Mouse (Mus musculus): ENCODE measurements at regions not wholly inside any gene's neighbourhood (a gene's known extent, or its start where the extent isn't known, plus 50 kb on each side); places are given as distances from the start of the nearest gene placed in this dataset.

DNA sequence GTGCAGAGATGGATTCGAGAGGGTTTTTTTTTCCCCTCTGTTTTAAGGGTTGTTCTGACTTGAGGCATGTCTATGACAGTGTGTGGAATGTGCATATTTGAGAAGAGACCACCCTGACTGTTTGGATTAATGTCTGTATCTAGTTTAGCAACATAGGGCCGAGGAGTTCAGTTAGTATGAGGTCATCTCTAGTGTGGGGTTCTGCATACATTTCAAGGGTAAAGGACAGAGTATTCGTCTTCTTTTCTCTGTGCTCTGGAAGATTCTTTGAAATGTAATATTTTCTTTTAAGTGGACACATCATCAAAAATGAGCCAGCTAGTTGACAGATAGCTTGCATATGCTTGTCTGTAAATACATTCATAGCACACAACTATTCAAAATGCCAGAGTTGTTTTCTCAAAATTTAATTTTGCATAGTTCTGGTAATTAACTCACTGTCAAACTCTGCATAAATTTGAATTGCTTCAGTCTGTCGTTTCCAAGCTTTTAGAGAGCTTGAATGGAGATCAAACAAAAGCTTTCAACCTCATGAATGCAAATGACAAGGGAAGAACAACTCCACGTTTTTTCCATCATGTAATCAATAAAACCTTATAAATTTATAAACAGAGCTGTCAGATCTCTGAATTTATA, 415.5 kb downstream of the Adamts20 start:
- DNase-seq (ENCODE audit: low spot score in 2 of 2): no peak

DNA sequence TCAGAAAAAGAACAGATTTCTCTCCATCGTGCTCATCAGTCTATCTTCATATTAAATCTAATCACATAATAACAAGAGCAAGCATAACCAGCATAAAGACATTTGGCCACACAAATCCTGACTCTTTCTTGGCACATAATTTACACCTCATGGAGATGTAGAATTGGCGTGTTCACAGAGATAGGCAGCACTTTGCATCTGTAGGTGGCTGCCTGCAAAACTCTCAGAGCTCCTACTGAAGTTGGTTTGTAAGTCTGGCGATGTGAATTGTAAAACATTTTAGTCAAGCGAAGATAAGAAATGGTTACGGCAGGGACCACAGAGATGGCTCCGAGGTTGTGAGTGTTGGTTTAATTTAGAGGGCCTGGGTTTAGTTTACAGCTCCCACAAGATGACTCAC, 419.0 kb downstream of the Adamts20 start:
- DNase-seq (ENCODE audit: low spot score in 2 of 2): no peak

DNA sequence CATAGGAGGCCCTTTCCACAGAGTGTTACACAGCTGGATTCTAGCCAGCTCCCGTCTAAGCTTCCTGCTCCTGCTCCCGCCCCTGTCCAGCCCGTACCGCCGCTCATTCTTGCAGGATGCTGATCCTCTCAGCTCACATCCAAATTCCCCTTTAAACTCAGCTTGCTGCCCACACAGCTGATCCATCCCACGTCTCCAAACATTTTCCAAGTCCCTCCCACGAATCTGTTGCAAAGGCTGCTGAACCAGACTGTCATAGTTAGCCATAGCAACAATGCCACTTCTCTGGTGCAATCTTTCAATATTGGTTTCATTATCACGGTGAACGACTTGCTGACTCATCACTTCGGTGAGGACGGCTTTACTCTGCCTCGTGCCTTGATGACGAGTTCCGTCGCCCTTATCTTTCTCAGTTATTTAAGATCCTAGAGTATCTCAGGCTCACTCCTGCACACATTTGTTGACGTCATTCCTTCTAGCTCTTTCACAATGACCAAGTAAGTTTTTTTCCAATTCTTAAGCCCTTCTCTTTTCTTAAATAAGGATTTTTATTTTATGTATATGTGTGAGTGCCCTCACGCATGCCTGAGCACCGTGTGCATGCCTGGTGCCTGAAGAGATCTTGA, 420.0 kb downstream of the Adamts20 start:
- DNase-seq (ENCODE audit: low spot score in 2 of 2): no peak

DNA sequence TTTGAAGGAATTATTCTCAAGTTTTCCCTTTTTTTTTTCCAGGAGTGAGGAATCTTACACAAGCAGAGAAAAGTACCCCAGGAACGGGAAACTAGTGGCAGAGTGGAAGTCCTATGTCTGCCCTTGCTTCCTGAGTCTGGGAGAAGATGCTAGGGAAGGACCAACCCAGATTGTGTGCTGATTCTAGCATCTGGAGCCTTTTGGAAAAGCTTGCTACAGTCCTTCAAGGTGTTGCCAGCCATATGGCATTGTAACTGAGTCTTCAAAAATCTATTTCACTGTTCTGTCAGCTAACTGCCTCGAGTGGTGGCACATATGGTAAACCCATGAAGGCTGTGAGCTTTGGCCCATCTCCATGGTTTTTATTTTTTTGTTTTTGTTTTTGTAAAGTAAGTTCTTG, 432.3 kb downstream of the Adamts20 start:
- no peak for DNase-seq (ENCODE audit: low spot score in 2 of 2)

DNA sequence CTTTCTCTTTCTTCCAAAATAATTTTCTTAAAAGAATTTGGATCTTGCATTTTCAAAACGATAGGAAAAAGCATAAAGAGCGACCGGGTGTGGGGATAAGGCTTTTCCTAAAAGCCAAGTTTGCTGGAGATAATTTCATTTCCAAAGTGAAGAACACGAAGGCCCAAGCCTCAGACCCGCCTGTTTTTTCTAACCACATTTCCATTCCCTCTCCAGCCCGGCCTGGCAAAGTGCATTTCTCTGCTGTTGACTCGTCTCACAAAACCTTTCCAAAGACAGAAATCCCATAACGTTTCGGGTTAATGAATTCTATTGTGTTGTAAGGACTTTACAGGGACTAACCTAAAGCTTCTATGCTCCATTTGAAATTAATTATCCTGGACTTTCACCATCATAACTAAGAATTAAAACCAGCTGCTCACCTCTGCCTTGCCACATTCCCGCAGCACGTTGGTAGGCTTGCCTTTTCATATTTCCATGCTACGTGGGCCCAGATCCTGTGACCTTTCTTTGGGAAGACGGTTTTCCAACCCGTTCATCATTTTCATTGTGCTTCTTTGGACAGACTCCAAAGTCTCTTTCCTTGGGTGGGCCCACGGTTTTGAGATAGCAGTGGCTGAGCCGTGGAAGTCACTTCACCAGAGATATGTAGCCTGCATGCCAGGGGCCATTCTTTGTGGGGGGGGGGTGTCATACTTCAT, 430.5 kb upstream of the Prickle1 start:
- no peak for DNase-seq (ENCODE audit: low spot score in 2 of 2)

DNA sequence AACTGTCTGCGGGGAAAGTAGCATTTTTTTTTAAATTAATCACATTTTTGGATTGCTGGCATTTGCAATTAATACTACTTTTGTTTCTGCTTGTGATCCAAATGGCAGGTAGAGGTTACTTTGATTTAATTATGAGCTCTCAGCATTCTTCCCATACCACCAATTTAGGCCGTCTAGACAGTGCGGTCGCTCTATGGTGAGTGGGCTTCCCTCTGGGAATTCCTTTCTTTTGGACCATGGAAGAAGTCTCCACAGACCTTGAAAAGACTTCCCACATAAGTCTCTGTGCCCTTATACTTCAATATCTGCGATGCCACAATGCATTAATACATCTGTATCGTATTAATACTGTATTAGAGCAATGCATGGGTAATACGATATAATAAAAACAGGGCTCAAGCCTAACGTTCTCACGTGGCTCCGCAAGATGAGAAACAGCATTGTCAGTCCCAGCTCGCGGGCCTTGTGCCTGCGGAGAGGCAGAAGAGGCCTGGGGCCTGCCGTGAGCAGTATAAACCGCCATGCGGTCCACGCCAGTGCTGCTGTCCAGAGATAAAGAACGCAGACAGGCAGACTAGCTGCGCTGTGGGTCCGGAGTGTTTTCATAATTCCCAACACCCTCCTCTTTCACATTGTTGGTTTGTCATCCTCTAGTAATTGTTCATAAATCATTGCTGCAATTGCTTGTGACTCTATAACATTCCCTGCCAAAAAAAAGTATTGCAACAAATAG, 429.7 kb upstream of the Prickle1 start:
- DNase-seq (ENCODE audit: low spot score in 2 of 2): no peak

DNA sequence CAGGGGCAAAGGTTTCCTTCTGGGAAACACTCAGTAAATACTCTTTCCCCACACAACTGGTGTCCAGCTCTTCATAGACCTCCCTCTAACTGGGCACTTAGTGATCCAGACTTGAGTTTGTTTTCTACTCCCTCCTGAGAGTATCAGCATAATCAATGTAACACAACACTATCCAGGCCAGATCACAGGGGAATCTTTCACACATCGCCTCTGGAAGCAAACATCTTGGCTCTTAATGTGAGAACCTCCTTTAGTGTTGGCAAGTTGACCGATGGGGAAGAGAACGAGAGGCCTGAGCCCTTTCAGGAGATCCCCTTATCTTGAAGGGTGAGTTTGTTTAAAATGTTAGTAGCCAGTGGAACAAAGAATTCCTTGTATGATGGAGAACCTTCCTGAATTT, 429.1 kb upstream of the Prickle1 start:
- no peak for DNase-seq (ENCODE audit: low spot score in 2 of 2)

DNA sequence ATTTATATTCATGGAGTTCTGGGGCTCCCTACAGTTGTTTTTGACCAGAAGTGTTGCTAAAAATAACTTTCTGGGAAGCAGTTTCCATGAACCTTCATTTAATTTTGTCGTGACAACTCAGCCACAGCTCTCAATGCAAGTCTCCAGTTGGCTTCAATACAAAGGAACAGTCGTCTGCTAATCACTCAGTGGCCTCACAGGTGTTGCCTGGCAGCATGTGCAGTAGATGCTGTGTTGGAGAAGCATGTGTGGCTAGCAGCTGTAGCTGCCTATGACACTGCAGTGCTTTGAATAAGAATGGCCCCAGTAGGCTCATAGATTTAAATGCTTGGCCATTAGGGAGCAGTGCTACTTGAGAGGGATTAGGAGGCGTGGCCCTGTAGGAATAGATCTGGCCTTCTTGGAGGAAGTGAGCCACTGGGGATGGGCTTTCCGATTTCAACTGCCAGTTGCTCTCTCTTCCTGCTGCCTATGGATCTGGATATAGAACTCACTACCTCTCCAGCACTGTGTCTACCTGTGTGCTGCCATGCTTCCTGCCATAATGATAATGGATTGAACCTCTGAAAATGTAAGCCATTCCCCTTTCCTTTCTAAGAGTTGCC, 428.5 kb upstream of the Prickle1 start:
- no peak for DNase-seq (ENCODE audit: low spot score in 2 of 2)

DNA sequence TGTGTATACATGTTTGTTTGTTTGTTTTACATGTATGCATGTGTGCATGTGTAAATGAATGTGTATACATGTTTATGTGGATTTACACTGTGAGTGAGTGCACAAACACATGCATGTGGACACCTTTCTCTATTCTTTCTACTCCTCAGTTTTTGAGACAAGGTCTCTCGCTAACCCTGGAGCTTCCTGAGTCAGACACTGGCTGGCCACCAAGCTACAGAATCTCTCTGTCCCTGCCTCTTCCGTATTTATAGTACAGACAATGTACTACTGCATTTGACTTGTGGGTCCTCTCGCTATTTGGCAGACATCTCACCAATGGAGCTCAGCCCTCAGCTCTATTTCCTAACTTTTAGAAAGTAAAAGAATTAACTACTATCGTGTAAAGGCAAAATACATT, 427.8 kb upstream of the Prickle1 start:
- DNase-seq (ENCODE audit: low spot score in 2 of 2): no peak

DNA sequence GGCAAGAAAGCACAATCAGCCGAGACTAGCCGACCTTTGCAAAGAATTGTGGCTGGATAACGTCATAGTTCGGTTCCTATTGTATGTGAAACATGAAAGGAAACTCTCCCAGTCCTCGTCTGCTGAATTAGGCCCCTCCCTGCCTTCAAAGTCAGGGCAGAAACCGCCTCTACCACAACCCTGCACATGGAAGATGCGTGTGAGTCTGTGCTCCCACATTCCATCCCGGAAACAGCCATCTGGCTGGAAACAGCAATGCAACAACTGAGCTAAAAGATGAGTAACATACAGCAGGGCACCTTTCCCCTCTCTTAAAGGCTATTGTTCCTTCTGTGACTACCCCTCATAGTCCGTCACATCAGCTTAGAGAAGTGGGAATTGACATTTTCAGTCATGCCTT, 422.1 kb upstream of the Prickle1 start:
- DNase-seq (ENCODE audit: low spot score in 2 of 2): no peak

DNA sequence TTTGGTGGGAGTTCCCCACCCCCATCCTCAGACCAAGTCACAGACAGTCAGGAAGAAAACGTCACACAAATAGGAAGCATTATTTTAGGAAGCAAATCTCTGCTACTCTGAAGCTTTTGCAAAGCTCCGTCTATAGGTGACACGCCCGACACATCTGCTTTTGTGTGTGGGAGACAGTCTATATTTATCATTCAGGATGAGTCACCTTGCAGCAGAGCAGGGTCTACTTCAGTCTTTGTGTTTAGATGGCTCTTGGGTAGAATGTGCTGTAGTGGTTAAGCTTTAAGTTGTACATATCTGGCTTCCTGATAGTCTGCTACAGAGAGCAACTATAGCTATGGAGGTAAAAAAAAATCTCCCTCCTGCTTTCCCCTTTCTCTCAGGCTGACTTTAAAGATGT, 415.8 kb upstream of the Prickle1 start:
- DNase-seq (ENCODE audit: low spot score in 2 of 2): no peak

DNA sequence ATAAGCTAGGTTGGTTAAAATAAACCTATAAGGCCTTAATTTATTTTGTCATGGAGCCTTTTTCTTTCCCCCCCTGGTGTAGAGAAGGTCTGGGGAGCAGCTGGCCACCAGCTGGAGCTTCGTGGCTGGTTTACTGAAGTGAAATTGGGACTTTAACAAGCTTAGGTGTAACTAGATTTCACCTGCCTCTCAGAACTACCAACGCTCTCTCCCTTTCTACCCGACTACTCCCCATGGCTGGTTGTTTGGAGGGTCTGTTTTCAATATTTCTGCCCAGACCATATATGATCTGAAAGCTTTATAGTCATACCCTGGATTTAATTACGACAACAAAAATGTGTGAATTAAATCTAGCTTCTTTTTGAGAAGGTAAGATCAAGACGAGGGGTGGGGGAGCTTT, 410.4 kb upstream of the Prickle1 start:
- no peak for DNase-seq (ENCODE audit: low spot score in 2 of 2)

DNA sequence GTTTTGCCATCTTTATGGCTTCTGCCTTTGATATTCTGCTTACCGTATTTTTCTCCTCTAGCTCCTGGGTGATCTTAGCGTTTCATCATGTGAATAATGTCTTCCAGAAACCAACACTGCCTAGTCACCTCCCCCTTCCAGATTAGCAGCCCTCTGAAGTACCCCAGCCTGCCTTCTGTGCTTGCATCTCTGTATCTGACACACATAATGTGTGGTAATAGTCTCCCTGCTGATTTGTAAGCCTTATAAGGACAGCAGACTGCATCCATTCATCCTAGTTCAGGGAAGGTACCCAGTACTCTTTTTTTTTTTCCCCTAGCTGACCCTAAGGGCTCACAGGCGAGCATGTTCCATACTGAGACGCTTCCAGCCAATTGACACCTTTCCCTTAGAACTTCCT, 409.2 kb upstream of the Prickle1 start:
- no peak for DNase-seq (ENCODE audit: low spot score in 2 of 2)

DNA sequence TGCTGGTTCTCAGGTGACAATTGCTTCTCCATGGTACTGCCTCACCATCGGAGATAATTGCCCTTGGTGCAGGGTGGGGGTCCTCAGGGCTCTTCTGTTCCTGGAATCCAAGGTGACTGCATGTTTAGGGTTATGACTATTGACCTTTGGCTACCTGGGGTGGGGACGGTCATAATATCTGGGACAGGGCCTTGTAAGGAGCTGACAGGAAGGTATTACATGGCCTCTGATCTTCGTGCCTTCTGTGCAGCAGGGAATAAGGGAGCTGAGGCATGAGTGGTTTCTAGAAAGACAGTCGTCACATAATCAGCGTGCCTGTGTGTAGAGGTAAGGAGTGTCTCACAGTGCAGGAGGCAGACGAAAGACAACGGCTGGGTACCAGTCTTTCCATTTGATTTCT, 407.5 kb upstream of the Prickle1 start:
- no peak for DNase-seq (ENCODE audit: low spot score in 2 of 2)

DNA sequence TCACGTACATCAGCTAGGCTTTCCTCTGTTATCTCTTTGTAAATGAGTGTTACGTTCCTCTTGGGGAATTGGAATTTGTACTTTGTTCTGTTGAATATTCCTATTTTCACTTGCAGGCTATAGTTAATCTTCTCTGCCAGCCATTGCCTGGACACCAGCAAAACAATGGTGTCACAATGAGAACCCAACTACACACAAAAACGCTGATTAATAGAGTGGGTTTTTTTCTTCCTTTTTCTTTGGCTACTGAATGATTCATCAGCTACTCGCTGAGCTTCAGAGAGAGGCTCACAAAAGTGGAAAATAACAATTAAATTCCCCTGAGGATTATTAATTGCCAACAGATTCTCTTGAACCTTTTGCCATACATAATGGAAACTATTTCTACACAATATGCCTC, 398.9 kb upstream of the Prickle1 start:
- no peak for DNase-seq (ENCODE audit: low spot score in 2 of 2)

DNA sequence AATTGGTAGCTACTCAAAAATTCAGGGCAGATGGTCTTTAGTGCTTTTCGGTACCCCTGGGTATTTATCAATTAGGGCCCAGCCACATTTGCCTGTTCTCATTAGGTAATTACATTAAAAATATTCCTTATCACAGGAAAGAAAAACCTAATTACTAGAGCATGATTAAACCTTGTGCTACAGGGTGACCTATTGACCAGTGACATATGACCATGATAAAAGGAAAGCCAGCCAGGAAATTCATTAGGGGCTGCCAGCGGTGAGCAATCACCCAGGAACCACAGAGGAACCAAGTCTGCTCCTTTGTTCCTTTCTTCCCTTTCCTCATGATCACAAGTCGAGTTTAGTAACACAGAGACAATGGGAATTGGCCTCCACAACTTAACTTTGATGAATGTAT, 394.4 kb upstream of the Prickle1 start:
- DNase-seq (ENCODE audit: low spot score in 2 of 2): no peak

DNA sequence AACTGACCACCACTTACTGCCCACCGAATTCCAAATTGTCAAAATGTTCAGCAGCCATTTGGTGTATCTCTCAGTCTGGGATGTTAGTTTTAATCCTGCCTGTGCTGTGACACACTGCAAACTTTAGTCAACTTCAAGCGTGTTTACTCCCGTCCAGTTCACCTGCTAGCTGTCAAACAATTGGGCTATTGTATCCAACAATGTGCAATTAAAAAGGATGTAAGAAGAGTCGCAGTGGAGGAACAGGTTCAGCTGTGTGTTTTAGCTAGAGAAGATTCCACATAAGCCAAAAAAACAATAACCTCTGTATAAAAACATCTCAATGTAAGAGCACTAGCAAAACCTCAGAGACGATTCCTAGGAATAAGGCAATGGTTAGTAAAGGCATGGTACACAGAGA, 392.7 kb upstream of the Prickle1 start:
- no peak for DNase-seq (ENCODE audit: low spot score in 2 of 2)

DNA sequence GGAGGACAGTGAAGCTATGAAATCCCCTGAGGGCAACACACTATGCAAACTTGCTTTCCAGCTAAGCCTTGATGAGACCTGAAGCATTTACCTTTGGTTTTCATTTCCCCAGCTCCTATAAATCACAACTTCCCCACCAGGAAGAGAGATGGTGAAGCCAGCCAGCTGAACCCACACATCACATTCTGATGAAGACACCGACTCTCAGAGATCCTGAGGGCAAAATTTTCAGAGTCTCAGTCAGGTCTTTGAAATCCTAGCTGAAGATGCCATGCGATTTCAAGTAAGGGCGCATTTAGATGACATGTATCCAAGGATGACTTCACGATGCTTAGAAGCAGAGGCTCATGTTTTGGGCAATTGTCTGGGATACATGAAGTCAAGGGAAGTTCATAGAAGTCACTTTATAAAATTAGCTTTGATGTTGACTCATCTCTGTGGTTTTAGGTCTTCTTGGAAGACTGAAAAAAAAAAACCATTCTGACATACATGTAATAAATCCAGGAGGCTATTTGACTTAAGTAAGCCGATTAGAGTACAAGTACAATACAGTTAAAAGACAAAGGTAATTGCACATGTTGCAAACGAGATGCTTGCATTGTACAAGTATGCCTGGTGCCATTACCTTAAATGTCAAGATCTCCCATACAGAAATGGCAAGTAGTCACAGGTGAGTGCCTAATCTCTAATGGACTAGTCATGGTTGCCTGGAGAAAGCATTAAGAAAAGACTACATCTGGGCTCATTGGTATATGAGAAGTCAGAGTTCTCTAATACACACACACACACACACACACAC, 391.1 kb upstream of the Prickle1 start:
- no peak for DNase-seq (ENCODE audit: low spot score in 2 of 2)

DNA sequence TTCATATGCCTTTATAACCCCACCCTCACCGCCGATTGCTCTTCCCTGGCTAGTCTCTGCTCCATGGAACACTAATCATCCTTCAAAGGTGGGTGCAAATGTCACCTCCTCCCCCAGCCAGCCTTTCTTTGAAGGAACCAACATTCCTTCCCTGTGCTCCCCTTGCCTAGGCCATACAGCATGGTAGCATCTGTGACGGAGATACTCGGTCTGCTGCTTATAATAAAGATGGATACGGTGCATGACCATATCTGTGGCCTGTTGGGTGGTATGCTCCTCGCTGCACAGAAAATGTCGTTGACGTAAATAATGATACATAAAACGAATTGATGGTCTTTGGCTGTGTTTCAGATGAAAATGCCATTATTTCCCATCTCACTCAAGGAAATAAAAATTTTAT, 386.4 kb upstream of the Prickle1 start:
- no peak for DNase-seq (ENCODE audit: low spot score in 2 of 2)

DNA sequence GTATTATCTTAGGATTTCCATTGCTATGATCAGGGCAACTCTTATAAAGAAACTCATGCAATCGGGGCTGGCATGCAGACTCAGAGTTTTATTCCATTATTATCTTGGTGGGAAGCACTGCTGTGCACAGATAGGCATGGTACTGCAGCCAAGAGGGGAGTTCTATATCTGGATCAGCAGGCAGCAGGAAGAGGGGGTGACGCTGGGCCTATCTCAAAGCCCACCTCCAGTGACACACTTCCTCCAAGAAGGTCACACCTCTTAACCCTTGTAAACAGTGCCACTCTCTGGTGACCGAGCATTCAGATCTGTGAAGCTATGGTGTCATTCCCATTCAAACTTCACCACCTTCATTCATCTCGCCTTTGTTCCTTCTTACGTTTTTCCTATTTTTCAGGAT, 381.8 kb upstream of the Prickle1 start:
- DNase-seq (ENCODE audit: low spot score in 2 of 2): no peak

DNA sequence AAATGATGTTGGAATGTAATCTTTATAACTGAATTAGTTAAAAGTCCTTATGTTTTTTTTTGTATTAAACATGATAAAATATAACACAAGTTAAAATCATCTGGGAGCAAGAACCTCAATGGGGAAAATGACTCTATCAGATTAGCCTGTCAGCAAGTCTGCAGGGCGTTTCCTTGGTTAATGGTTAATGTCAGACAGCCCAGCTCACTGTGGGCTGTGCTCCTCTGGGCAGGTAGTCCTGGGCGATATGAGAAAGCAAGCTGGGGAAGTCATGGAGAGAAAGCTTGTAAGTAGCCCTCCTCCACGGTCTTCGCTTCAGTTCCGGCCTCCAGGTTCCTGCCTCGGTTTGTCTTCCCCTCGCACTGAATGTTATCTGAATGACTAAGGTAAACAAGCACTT, 379.0 kb upstream of the Prickle1 start:
- no peak for DNase-seq (ENCODE audit: low spot score in 2 of 2)

DNA sequence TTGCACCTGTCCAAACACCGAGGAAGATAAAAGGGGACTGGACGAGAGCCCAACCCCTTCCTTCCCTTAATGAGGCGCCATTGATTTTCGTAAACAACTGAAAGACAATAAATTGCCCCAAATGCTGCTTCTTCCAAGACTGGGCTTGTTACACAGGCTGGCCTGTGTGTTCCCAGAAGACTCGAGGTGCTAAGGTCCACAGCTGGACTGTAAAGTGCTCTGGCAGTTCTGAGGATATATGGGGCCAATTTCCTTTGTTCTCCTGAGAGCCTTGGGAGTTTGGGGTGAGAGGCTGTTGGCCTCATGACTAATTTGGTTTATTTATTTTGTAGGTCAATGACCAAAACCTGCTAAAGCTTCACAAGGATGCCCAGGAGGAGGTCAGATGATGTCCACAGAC, 377.3 kb upstream of the Prickle1 start:
- DNase-seq (ENCODE audit: low spot score in 2 of 2): no peak
